Mouse (Mus musculus) neural tube, embryonic 12.5 days (tissue): ENCODE results near the gene B3gnt7. TPM values are rescaled to one million over a fixed set of nuclear protein-coding genes. Genes with fewer than 3 reads are reported as not detected.

Experiments
- ATAC-seq: fragments of 200-750 bp; cut with Nextera tagmentation; 2 replicates; pipeline ENCODE4 v1.8.0; 2017; ENCODE audit warnings: low read depth, mild to moderate bottlenecking, moderate TSS enrichment, moderate library complexity; ENCODE audit not compliant: low FRiP score
- H3K27ac ChIP-seq: fragments of 300-500 bp; sonication (generic); 2 replicates; pipeline ENCODE4 v1.5.1; 2016
- H3K27me3 ChIP-seq: fragments of 300-500 bp; sonication (generic); replicated peaks from 2 replicates; pipeline ENCODE4 v1.6.1; 2016; ENCODE audit warnings: mild to moderate bottlenecking
- H3K36me3 ChIP-seq: fragments of 300-500 bp; sonication (generic); 2 replicates; pipeline ENCODE4 v1.6.1; 2016; ENCODE audit warnings: mild to moderate bottlenecking
- H3K4me1 ChIP-seq: fragments of 300-500 bp; sonication (generic); 2 replicates; pipeline ENCODE4 v1.6.1; 2016
- H3K4me2 ChIP-seq: fragments of 300-500 bp; sonication (generic); replicated peaks from 2 replicates; pipeline ENCODE4 v1.6.1; 2016; ENCODE audit warnings: mild to moderate bottlenecking
- H3K4me3 ChIP-seq: fragments of 300-500 bp; sonication (generic); 2 replicates; pipeline ENCODE4 v1.5.1; 2016
- H3K9ac ChIP-seq: fragments of 300-500 bp; sonication (generic); 2 replicates; pipeline ENCODE4 v1.6.1; 2016; ENCODE audit warnings: mild to moderate bottlenecking
- H3K9me3 ChIP-seq: fragments of 300-500 bp; sonication (generic); 2 replicates; pipeline ENCODE4 v1.6.1; 2016; ENCODE audit warnings: mild to moderate bottlenecking
- WGBS: fragments of 180-500 bp; shearing (Covaris S2); methylation state at CpG from one replicate; pipeline ENCODE4 v1.1.7; 2016; 5-methylcytosine and 5-hydroxymethylcytosine counted together
- polyA plus RNA-seq: library from polyadenylated mRNA; unstranded; fragments of >200 nt; fragmentation: Nextera tagmentation; extraction: Ambion mirVana; gene quantifications from 2 replicates; pipeline ENCODE4 v1.2.1, GENCODE M21; 2016

B3gnt7 gene
- polyA plus RNA-seq, 1 experiment from 2014 or later, result 3.1 TPM

- 85% methylated on average over 3 of the region's 3 CpGs for WGBS
Observed at GRCm38 (mm10) chr1:86306686-86307085, 4.1 kb downstream of the B3gnt7 start.

GRCm38 (mm10) chr1:86307177-86307762 is 4.6 kb downstream of the B3gnt7 start:
- no peaks in the 10 kb centered on the region for H3K36me3 ChIP-seq
- 88% methylated on average over 7 of the region's 7 CpGs for WGBS
- no peak overlapping the region for H3K4me2 ChIP-seq
- no peak for ATAC-seq
- no peak overlapping the region for H3K4me3 ChIP-seq
- no peak overlapping the region for H3K9ac ChIP-seq
- no peaks in the 10 kb centered on the region for H3K9me3 ChIP-seq
- no peak overlapping the region for H3K27ac ChIP-seq
- peaks cover 35% of the 10 kb centered on the region for H3K27me3 ChIP-seq
- H3K4me1 ChIP-seq, result peaks cover 14% of the 10 kb centered on the region; the same call in 1 of the 2 replicates

More at GRCm38 (mm10) chr1:86306686-86307085, 4.1 kb downstream of the B3gnt7 start:
- Histone ChIP-seq H3K27ac (no peak overlapping the region), H3K27me3 (peaks cover 41% of the 10 kb centered on the region), H3K9me3 (no peaks in the 10 kb centered on the region), H3K9ac (no peak overlapping the region), H3K4me3 (no peak overlapping the region), H3K4me1 (peaks cover 14% of the 10 kb centered on the region; the same call in 1 of the 2 replicates), H3K4me2 (no peak overlapping the region), H3K36me3 (no peaks in the 10 kb centered on the region)
- no peak for ATAC-seq

- no peak overlapping the region for H3K9ac ChIP-seq
- no peak overlapping the region for H3K4me2 ChIP-seq
- H3K4me1 ChIP-seq, result peaks cover 14% of the 10 kb centered on the region; the same call in 1 of the 2 replicates
- ATAC-seq, result no peak
- H3K9me3 ChIP-seq, result no peaks in the 10 kb centered on the region
- 33% methylated on average over 4 of the region's 4 CpGs for WGBS
- H3K27me3 ChIP-seq, result peaks cover 31% of the 10 kb centered on the region
- H3K27ac ChIP-seq, result no peak overlapping the region
- no peaks in the 10 kb centered on the region for H3K36me3 ChIP-seq
- no peak overlapping the region for H3K4me3 ChIP-seq
Observed at GRCm38 (mm10) chr1:86307871-86308641, 5.4 kb downstream of the B3gnt7 start.

GRCm38 (mm10) chr1:86309270-86309833 is 6.7 kb downstream of the B3gnt7 start:
- H3K9ac ChIP-seq, result no peak overlapping the region
- no peak overlapping the region for H3K4me2 ChIP-seq
- peaks cover 18% of the 10 kb centered on the region for H3K27me3 ChIP-seq
- no peaks in the 10 kb centered on the region for H3K9me3 ChIP-seq
- H3K27ac ChIP-seq, result no peak overlapping the region
- peaks cover 11% of the 10 kb centered on the region; the same call in 1 of the 2 replicates for H3K4me1 ChIP-seq
- no peaks in the 10 kb centered on the region for H3K36me3 ChIP-seq
- WGBS, result 88% methylated on average over 7 of the region's 7 CpGs
- ATAC-seq, result no peak
- H3K4me3 ChIP-seq, result no peak overlapping the region

GRCm38 (mm10) chr1:86310536-86311310 is 8.1 kb downstream of the B3gnt7 start:
- H3K27me3 ChIP-seq, result 0 out of 2 replicates have a peak, but pooled peaks cover 5% of the 10 kb centered on the region
- H3K4me2 ChIP-seq, result no peak overlapping the region
- no peaks in the 10 kb centered on the region for H3K9me3 ChIP-seq
- 16% methylated on average over 15 of the region's 15 CpGs for WGBS
- ATAC-seq, result 0 out of 2 replicates have a peak, but pooled peaks have one; percentile 23
- H3K4me3 ChIP-seq, result no peak overlapping the region
- H3K9ac ChIP-seq, result no peak overlapping the region
- no peaks in the 10 kb centered on the region for H3K36me3 ChIP-seq
- no peak overlapping the region for H3K27ac ChIP-seq
- H3K4me1 ChIP-seq, result peaks cover 11% of the 10 kb centered on the region; the same call in 1 of the 2 replicates

- no peak for ATAC-seq
- no peaks in the 10 kb centered on the region for H3K36me3 ChIP-seq
- H3K9ac ChIP-seq, result no peak overlapping the region
- WGBS, result 17% methylated on average over 10 of the region's 10 CpGs
- H3K9me3 ChIP-seq, result no peaks in the 10 kb centered on the region
- H3K27me3 ChIP-seq, result 0 out of 2 replicates have a peak, but pooled peaks cover 2% of the 10 kb centered on the region
- no peak overlapping the region for H3K4me3 ChIP-seq
- no peak overlapping the region for H3K27ac ChIP-seq
- H3K4me2 ChIP-seq, result no peak overlapping the region
- H3K4me1 ChIP-seq, result peaks cover 11% of the 10 kb centered on the region; the same call in 1 of the 2 replicates
Observed at GRCm38 (mm10) chr1:86311467-86312005, 8.9 kb downstream of the B3gnt7 start.

- no peak overlapping the region for H3K9ac ChIP-seq
- no peaks in the 10 kb centered on the region for H3K27me3 ChIP-seq
- no peaks in the 10 kb centered on the region for H3K9me3 ChIP-seq
- no peak overlapping the region for H3K4me2 ChIP-seq
- peaks cover 11% of the 10 kb centered on the region; the same call in 1 of the 2 replicates for H3K4me1 ChIP-seq
- no peak overlapping the region for H3K4me3 ChIP-seq
- 79% methylated on average over 3 of the region's 3 CpGs for WGBS
- ATAC-seq, result no peak
- no peaks in the 10 kb centered on the region for H3K36me3 ChIP-seq
- no peak overlapping the region for H3K27ac ChIP-seq
Observed at GRCm38 (mm10) chr1:86312269-86312668, 9.6 kb downstream of the B3gnt7 start.

- Histone ChIP-seq H3K4me2 (no peak overlapping the region), H3K4me3 (no peak overlapping the region), H3K9me3 (no peaks in the 10 kb centered on the region), H3K36me3 (no peaks in the 10 kb centered on the region), H3K27me3 (no peaks in the 10 kb centered on the region), H3K27ac (no peak overlapping the region), H3K9ac (no peak overlapping the region), H3K4me1 (peaks cover 11% of the 10 kb centered on the region; the same call in 1 of the 2 replicates)
- ATAC-seq, result no peak
- 51% methylated on average over 16 of the region's 16 CpGs for WGBS
Observed at GRCm38 (mm10) chr1:86313096-86313771, 10.6 kb downstream of the B3gnt7 start.

GRCm38 (mm10) chr1:86313772-86314125 is 11.1 kb downstream of the B3gnt7 start:
- no peak for ATAC-seq

GRCm38 (mm10) chr1:86320822-86321413 is 18.3 kb downstream of the B3gnt7 start:
- H3K9me3 ChIP-seq, result no peaks in the 10 kb centered on the region
- no peak for ATAC-seq
- no peaks in the 10 kb centered on the region for H3K4me1 ChIP-seq
- H3K36me3 ChIP-seq, result no peaks in the 10 kb centered on the region
- H3K27me3 ChIP-seq, result no peaks in the 10 kb centered on the region
- WGBS, result 86% methylated on average over 7 of the region's 8 CpGs
- H3K27ac ChIP-seq, result no peak overlapping the region
- no peak overlapping the region for H3K9ac ChIP-seq
- H3K4me2 ChIP-seq, result no peak overlapping the region
- no peak overlapping the region for H3K4me3 ChIP-seq

More at GRCm38 (mm10) chr1:86313772-86314125, 11.1 kb downstream of the B3gnt7 start:
- Histone ChIP-seq H3K4me1 (peaks cover 11% of the 10 kb centered on the region; the same call in 1 of the 2 replicates), H3K4me3 (no peak overlapping the region), H3K9ac (no peak overlapping the region), H3K27me3 (no peaks in the 10 kb centered on the region), H3K4me2 (no peak overlapping the region), H3K36me3 (no peaks in the 10 kb centered on the region), H3K9me3 (no peaks in the 10 kb centered on the region), H3K27ac (no peak overlapping the region)
- WGBS, result 39% methylated on average over 15 of the region's 15 CpGs

GRCm38 (mm10) chr1:86336330-86336729 is 33.7 kb downstream of the B3gnt7 start:
- Histone ChIP-seq H3K27me3 (no peaks in the 10 kb centered on the region), H3K4me3 (no peak overlapping the region), H3K36me3 (no peaks in the 10 kb centered on the region), H3K4me2 (no peak overlapping the region), H3K9me3 (no peaks in the 10 kb centered on the region), H3K9ac (no peak overlapping the region), H3K4me1 (no peaks in the 10 kb centered on the region), H3K27ac (no peak overlapping the region)
- no peak for ATAC-seq
- WGBS, result 47% methylated on average over 2 of the region's 2 CpGs
